Mouse (Mus musculus): ENCODE measurements around the gene Slc17a5.
"Not testable (repeated sequence)": the region's sequence is repeated elsewhere in the genome, so short reads cannot be mapped to it uniquely, and the experiment has no call there.

Gene Slc17a5

GRCm38 (mm10) chr9:78514681-78515080 is 73.2 kb downstream of the Slc17a5 start:
- no peak for DNase-seq

- DNase-seq: no peak
Measured at GRCm38 (mm10) chr9:78513776-78514500, 73.9 kb downstream of the Slc17a5 start.

- DNase-seq: no peak
Measured at GRCm38 (mm10) chr9:78511705-78512104, 76.1 kb downstream of the Slc17a5 start.

GRCm38 (mm10) chr9:78508106-78508786 is 79.6 kb downstream of the Slc17a5 start:
- no peak for DNase-seq

- no peak for DNase-seq
Measured at GRCm38 (mm10) chr9:78506722-78507077, 81.1 kb downstream of the Slc17a5 start.

- DNase-seq: no peak
Measured at GRCm38 (mm10) chr9:78506002-78506721, 81.7 kb downstream of the Slc17a5 start.

- DNase-seq: no peak
Measured at GRCm38 (mm10) chr9:78505223-78505622, 82.6 kb downstream of the Slc17a5 start.

GRCm38 (mm10) chr9:78504679-78505078 is 83.2 kb downstream of the Slc17a5 start:
- DNase-seq: no peak

- DNase-seq: no peak
Measured at GRCm38 (mm10) chr9:78504133-78504532, 83.7 kb downstream of the Slc17a5 start.

- DNase-seq: peak; percentile 44 to 47
Measured at GRCm38 (mm10) chr9:78503223-78504079, 84.4 kb downstream of the Slc17a5 start.

GRCm38 (mm10) chr9:78501284-78501683 is 86.6 kb downstream of the Slc17a5 start:
- no peak for DNase-seq

GRCm38 (mm10) chr9:78500386-78500785 is 87.5 kb downstream of the Slc17a5 start:
- DNase-seq: no peak

- DNase-seq: no peak
Measured at GRCm38 (mm10) chr9:78493171-78493570, 94.7 kb downstream of the Slc17a5 start.

GRCm38 (mm10) chr9:78492254-78492653 is 95.6 kb downstream of the Slc17a5 start:
- no peak for DNase-seq

GRCm38 (mm10) chr9:78491169-78491568 is 96.7 kb downstream of the Slc17a5 start:
- DNase-seq: no peak

GRCm38 (mm10) chr9:78488890-78489420 is 98.9 kb downstream of the Slc17a5 start, which contains the start of gene Eef1a1:
Eef1a1 (minus strand) TSS chr9:78489151.
- DNase-seq: peak; percentile 55 to 59

- DNase-seq: not testable (repeated sequence)
Measured at GRCm38 (mm10) chr9:78488021-78488420, 99.8 kb downstream of the Slc17a5 start.
